Mouse (Mus musculus) lung, postnatal 10 days (tissue): ENCODE data around the gene Armc2.
A peak's percentile ranks its signal among the peaks of the same experiment; 100 is the strongest.
"Not testable (repeated sequence)": the region's sequence is repeated elsewhere in the genome, so short reads cannot be mapped to it uniquely, and the experiment has no call there.

Experiments used
- DNase-seq: peaks from one replicate; pipeline ENCODE4 v3.0.0; 2021

The Armc2 gene

DNA sequence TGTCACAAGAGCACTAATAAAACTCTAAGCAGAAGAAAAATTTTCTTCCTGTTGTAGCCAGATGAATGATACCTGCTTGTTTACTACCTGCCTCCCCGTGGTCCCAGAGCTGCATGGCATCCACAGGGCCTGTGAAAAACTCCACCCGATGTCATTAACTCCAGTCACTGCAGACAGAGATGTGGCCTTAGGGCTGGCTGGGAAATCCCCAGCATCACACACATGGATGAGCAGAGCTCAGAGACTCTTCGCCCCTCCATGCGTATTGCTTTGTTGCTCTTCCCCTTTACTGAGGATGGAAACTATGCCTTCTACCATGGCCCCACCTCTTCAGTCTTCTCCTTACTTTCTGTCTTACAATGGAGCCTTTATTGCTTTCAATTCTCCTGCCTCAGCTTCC lies 55.5 kb downstream of the Armc2 start:
- DNase-seq: no peak

DNA sequence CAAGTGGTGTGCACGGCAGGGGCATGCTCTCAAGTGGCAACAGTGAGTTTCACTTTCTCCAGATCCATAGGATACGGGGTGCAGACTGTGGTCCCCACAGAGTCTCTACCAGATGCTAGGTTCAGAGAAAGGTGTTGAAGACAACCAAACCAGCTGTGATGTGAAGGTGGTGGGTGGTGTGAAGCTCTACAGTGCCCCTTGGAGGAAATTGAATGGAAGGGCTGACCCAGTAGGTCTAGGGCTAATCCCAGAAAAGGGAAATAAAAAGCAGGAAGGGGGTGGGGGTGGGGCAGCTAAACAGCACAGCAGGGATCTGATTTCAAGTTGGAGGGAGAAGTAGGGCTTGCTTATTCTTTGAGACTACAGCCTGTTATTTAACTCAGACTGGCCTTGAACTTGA lies 58.4 kb downstream of the Armc2 start:
- peak; percentile 32 for DNase-seq

DNA sequence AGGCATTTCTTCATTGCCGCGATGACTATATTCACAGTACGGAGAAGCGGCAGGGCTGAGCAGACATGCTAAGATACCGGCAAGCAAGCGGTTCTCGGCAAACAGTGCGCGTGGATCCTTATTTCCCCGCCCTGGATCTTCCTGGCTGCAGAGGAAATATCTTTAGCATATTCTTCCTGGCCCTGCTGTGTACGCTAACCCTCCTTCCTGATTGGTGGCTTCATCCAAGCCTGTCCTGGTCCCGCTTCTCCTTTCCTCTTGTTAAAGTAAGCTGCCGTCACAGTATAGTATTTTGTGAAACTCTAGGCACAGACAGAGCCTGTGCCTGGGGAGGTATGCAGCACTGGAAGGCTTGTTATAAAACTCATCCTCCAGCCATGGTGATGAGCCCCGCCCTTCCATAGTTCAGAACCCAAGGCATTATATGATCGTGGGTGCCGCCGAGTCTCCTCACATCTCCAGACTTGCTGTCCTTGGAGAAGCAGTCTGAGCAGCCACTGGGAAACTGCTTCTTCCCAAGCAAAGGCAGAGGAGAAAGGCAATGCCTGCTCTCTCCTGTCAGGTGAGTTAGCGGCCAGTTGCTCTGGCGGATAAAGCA lies 59.5 kb downstream of the Armc2 start:
- no peak for DNase-seq

DNA sequence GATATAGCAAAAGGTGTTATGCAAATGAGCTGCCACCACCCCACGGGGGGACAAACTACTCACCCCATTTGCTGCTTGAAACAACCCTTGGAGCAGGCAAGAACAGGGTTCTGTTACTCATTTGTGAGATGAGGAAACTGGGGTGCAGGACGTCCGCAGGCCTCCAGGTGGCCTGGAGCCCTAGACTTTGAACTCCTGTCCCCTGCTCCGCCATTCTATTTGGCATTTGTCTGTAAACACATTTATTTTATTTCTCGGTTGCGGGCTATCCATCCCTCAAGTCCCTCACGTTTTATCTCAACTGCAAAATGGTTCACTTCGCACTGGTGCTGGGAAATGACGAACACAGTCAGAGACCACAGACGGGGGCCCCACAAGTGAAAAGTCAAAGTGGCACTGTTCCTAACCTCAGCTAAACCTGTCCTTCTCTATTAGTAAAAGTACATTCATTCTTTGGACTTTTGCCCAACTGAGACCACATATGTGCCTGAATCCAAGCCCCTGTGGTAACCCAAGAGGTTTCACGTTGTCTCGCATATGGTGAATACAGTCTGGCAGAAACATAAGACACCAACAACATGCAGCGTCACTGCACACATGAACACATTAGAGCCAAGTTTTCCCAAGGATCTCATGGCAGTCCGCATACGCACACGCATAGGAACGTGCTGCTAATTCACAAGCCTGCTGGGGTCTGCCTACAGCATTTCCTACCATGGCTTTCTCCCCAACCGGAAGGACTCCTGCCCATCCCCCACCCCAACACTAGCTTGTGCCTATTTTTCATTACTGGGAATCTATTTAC lies 60.6 kb downstream of the Armc2 start:
- no peak for DNase-seq

DNA sequence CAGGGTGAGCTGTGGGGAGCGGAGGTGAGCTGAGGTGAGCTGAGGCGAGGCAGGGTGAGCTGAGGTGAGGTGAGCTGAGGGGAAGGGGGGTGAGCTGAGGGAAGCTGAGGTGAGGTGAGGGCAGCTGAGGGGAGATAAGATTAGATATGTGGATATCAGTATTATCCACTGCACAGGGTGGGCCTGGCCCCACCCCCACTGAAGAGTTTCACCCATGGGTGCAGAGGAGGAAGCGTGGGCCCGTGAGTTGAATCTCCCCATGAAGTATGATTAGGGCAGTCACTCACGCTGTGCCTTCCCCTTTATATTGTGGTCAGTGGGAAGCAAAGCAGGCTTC lies 64.7 kb downstream of the Armc2 start:
- no peak for DNase-seq

DNA sequence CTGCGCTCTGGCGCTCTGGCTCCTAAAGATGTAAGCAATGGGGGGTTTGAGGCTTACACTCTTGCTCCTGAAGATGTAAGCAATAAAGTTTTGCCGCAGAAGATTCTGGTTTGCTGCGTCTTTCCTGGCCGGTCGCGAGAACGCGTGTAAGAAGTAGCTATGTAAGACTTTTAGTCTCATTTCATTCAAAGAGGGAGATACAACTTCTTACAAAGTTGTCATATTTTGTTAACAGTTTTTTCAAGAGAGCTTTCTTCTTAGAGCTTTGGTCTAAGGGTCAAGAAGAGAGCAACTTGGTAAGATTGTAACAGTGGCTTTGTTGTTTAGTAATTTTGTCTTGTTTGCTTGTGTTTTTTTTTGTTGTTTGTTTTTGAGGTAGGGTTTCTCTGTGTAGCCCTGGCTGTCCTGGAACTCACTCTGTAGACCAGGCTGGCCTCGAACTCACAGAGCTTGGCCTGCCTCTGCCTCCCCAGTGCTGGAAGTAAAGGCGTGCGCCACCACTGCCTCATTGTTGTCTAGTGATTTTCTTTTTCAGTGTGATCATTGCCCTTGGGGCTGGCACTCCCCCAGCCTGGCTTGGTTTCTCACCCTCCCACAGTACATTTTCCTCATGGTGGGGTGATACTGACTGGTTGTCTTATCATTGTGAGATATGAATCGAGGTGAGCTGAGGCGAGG lies 65.3 kb downstream of the Armc2 start:
- DNase-seq: no peak

DNA sequence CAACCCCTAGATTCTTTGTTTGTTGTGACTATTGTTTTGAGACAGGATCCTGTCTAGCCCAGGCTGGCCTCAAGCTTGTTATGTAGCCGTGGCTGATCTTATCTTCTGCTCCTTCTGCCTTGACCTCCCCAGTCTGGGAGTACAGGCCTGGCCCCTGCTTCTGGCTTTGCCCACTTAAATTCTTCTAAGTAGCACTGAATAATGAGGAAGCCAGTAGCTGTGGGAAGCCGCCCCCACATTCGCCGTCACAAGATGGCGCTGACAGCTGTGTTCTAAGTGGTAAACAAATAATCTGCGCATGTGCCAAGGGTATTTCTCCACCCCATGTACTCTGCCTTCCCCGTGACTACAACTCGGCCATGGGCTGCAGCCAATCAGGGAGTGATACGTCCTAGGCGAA lies 65.9 kb downstream of the Armc2 start:
- not testable (repeated sequence) for DNase-seq

DNA sequence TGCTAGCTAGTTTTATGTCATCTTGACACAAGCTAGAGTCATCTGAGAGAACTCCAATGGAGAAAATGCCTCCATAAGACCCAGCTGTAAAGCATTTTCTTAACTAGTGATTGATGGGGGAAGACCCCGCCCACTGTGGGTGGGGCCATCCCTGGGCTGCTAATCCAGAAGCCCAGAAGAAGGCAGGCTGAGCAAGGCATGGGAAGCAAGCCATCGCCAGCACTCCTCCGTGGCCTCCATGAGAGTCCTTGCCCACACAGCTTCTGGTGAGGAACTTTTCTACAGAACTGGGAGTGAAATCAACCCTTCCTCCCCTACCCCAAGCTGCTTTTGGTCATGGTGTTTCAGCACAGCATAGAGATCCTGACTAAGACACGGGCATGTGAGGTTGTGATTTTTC lies 79.2 kb downstream of the Armc2 start:
- no peak for DNase-seq

DNA sequence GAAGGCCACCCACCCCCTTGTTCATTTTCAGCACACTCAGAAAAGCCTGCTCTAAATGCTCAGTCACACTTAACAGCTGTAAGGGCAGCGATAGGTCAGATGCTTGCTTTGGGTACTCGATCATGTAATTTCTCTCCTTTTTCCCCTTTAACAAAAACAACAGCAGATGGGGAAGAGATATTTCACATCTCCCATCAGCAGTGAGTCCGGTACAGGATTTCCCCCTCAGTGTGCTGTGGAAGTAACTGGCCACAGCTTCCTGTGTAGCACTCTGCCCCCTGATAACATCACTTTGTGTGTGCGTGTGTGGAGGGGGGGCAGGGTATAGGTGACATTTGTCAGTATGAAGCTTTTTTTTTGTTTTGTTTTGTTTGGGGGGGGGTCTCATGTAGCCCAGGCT lies 81.1 kb downstream of the Armc2 start:
- DNase-seq: peak; percentile 28

DNA sequence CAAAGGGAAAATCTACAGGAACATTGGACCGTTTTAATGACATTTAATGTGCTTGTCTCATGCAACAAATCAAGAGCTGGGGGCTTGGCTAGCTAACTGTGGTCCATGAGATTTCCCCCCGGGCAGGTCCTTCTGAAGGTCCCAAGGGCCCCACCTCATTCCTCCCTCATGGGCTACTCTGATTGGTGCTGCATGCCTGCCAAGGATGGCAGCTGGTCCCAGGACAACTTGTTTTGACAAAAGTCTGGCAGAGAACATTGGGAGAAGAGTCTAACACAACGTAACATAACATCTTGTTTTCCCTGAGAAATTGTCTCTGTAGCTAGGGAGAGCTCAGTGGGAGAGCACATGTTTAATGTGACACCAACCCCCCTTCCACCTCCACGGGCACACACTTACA lies 82.1 kb downstream of the Armc2 start:
- peak; percentile 74 for DNase-seq

DNA sequence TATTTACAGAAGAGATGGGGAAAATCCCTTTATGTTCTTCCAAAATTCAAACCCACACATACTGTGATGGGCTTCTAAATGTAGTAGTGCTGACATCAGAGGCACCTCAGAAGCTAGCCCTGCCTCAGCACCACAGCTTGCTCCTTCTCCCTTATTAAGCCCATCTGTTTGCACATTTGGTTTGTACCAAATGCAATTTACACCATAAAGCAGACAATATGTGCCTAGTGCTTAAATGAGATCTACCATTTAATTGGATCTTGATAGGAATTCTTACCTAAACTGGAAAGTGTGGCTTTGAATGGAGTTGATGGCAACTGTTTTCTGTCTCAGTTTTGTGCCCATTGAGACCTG lies 82.8 kb downstream of the Armc2 start:
- DNase-seq: no peak

DNA sequence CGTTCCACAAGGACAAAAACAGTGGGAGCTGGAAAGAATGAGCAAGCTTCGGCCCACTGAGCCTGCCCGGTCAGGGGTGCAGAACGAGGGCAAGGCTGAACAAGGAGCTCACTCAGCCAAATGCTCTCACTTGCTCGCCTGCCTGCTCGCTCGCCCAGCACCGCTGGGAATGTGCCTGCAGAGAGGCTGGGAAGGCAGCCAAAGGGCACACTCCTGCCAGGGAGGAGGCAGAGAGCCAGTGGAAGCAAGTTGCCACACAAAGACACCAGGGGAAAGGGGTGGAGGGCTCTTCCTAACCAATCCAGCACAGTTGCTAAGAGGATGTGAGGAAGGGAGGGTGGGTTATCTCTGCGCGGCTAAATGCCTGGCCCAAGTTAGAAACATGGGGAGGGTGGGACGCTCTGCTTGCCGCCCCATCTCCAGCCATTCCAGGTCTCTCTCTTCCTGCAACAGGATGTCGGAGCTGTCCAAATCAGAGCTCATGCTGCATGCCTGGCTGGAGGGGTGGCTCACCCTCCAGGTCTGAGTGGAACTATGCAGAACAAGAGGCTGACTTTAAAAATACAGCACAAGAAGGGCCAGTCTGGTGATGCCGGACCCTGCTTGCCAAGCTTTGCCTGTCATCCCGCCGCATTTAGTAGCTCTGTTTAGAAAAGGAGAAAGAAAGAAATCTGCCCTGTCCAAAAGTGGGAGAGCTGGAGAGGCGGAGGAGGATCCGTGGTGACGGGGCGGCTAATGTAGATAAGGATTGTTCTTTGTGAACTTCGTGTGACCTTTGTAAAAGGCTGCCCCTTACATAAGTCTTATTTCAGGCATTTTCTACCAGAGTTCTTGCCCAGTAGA lies 83.4 kb downstream of the Armc2 start:
- DNase-seq: peak; percentile 88

DNA sequence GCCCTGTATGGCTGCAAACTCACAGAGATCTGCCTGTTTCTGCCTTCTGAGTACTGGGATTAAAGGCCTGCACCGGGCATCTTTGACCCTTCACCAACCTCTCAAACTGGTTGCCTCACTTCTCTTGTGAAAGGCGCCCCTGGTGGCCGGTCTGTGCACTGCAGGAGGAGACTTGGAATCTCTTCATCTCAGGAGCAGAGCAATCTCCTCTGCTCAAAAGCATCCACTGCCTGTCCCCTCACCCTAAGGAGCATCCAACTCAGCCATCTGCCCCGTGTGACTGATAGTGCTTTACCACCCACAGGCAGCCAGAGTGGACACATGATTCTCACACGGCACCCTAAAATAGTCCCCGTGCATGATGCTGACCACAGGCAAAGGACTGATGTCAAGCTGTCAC lies 84.7 kb downstream of the Armc2 start:
- peak; percentile 79 for DNase-seq

DNA sequence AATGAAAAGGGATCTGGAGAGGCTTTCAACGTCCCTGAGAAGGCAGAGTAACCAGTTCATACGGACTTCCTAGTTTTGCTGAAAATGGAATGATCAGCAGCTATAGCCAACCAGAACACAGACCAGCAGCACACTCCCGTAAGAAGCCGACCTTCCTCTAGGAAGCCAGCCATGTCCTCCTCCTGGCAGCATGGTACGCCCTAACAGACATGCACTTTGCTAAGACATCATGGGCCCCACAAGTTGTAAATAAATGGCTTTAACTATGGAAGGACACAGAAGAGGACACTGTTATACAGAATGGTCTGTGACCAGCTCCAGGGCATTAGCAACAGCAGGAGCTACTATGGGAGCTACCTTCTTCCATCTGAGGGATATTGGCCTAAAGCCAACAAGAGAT lies 85.3 kb downstream of the Armc2 start:
- no peak for DNase-seq

DNA sequence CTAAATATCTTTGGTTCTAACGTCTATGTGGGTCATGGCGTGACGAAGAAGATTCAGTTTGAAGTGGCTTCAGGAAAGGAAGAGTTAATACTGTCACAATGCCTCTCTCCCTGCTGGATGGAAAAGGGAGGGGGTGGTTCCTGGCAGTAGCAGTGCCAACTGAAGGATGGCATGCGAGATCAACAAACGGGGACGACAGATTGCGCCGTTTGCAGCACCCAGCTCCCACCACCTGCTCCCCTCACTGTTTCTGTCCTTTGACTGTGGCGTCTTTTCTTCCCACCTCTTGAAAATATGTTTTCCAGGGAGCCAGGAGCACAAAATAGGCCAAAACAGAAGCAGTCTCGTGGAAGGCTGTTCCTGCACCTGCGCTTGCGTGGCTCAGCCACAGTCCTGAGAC lies 86.3 kb downstream of the Armc2 start:
- no peak for DNase-seq

DNA sequence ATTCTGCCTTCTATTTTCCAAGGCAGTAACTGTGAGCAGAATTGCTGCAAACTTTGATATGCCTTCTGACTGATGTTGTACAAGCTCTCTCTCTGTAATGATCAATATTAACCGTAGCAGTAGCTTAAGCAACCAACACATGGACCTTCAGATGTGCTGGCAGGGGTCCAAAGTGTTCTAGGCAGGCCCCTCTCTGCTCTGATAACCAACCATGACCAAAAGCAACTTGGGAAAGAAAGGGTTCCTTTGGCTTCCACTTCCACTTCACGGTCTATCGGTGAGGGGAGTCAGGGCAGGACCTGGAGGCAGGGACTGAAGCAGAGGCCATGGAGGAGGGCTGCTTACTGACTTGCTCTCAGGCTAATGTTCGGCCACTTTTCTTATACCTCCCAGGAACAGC lies 87.3 kb downstream of the Armc2 start:
- no peak for DNase-seq

DNA sequence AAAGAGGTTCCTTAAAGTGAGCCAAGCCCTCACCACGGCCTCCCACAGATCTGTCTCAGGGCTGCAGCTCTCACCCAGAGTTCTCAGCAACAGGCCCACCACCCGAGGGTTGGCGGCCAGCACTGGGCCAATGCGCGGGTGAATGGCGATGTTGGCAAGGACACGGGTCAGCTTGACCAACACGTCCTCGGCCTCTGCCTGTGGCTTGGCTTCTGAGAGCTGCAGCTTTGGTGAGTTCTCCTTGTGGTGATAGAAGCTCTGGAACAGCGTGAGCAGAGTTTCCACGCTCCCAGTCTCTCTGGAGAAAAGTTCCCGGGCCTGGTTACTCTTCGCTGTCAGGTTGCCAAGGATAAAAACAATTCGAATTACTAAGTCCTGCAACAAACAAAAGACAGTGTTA lies 91.5 kb downstream of the Armc2 start:
- peak; percentile 22 for DNase-seq

DNA sequence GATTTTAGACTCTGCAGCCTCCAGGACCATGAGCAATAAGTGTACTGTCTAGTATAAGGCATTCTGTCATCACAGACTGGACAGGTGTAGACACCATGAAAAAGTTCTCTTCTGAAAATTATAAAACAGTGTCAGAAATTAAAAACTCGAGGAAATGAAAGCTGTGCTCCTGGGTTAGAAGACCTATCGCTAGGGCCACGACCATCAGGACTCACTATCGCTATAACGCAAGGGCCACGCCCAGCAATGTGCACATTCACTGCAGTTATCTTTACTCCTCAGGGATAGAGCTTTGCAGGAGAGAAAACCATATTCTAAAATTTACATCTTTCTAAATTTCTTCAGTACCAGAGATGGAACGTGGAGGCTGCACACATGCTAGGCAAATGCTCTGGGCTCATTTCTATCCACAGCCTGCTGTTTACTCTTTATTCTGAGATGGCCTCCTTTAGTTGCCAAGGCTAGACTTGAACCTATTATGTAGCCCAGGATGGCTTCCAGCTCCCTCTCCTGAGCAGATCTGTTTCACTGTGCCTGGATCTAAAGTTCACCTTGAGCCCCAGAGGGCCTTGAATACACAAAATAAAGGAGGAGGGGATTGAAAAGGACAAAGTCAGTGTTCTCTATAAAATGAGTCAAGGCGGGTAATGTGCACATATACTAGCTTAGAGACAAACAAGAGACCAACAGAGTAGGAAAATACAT lies 105.8 kb downstream of the Armc2 start:
- DNase-seq: no peak

DNA sequence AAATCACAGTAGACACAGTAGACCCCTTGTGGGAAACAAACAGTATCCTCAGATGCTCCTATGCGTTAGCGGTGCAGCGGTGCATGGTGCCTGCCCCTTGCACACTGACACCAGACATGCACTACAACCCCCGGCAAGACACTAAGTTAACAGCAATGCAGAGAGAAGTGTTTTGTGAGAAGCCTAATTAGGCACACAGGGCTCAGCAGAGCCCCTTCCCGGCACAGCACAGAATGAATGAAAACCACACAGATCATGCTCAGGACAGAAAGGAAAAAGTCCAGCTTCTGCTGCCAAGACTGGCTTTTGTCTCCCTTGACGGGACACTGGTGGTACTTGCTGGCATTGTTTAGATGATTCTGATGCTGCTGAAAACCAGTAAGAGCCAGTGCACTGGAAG lies 109.3 kb downstream of the Armc2 start:
- DNase-seq: no peak

DNA sequence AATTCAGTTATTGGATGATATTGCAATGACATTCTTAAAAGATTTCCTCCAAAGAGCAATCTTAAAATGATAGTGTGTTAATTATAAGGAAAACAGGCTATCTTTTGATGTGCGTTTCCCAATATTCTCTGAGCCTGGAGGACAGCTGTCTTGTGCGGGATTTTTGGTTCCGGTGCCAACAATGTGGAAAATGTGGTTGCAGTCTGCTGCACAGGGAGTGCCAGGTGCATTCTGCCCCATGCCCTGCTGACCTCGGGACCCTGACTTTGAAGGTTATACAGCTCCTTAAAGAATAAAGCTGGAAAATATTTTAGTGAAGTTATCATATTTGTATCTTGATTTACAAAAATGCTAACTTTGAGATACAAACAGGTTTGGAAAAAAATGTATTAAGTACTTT lies 110.3 kb downstream of the Armc2 start:
- no peak for DNase-seq

DNA sequence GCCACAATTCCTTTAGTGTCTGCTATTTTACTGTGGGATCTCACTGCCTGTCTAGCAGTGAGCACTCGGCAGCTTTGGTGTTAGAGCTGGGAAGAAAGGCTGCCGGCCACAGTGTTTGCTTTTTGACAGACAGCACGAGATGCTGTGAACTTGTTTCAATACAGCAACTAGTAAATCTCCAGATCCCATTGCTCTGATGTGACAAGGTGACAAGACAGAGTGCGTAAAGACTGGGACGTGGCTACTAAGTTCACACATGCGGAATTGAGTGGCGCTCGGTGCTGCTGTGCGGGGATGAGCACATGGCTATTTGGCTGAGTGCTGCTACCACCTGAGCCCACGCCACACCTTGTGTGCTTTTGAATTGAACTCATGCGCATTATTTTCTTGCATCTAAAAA lies 110.8 kb downstream of the Armc2 start:
- no peak for DNase-seq

DNA sequence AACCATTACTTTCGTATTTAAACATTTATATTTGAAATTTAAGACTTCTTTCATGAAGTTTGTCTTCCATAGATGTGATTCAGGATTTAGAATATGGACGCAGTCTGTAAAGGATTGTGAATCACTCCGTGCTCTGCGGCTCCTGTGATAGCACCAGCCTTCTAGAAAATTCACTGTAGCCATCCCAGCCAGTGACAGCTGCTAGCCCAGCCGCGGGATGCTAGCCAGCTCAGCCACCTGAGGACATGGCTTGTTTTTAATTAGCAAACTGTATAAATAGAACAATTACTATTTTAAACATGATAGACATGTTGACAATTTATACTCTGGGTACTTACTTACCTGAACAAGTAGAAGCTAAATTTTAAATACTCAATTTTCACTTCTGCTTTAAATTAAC lies 116.4 kb downstream of the Armc2 start:
- no peak for DNase-seq

DNA sequence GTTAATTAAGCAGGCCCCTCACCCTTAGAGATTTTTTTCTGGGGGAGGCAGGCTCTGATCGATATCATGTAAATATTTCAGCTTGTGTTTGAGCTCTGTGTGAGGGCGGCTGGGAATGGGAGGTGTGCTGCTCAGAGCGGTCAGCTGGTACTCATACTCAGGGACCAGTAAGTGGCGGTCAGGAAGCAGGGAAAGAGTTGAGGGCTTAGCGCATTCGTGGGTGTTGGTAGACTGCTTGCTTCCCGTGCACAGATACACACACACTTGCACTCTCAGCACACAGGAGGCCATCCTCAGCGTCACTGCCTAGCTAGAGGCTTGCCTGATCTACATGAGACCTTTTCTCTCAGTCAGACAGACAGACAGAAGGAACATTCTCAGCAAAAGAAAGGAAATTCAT lies 116.8 kb downstream of the Armc2 start:
- no peak for DNase-seq
